Mouse (Mus musculus): ENCODE measurements around the gene Mpig6b. TPM values are rescaled to one million over a fixed set of nuclear protein-coding genes. Genes with fewer than 3 reads are reported as not detected.

The Mpig6b gene
- 0.24 TPM in 1 of 2 replicates, not detected in the other for total RNA-seq (2021)
- long read RNA-seq = 0 reads

DNA sequence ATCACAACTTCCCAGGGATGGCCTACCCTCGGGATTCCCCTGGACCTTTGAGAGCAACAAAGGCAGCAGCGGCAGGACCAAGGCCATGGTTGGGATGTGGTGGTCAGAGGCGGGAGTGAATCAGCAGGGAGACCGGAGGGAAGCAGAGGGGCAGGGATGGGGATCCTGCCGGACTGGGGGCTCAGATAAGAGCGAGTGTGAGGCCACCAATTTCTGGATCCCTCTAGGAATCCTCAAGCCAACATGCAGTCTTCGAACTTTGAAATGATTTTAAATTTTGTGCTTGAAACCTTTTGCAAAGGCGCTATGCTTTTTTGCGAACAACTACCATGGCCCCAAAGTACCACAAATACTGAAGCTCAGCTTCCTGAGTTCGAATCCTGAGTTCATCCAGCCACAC is at the start of gene Mpig6b:
Mpig6b (minus strand) TSS at position 101 of the 400 bp plus-strand sequence.
- DNase-seq = no peak

- DNase-seq = peak; percentile 37
Observed at GRCm38 (mm10) chr17:35115046-35116019, 49.3 kb upstream of the Mpig6b start, which contains the start of gene Ly6g5b. Ly6g5b (minus strand) TSS chr17:35115428.

DNA sequence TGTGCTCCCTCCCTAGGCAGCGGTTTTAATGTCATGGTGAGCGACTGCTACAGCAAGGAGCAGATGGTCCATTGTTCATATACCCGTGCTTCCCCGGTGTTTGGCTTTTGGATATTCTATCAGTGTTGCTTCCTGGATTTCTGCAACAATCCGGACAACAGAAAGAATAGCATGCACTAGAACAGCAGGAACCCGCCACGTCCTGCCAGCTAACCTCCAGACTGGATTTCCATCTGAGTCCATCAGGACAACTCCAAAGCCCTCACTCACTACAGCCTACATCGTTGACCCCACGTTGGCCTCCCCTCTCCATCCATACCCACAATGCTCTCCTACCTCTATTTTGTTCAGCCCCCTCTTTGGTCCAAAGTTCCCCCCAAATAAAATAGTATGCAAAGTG is 45.8 kb upstream of the Mpig6b start:
- no peak for DNase-seq

DNA sequence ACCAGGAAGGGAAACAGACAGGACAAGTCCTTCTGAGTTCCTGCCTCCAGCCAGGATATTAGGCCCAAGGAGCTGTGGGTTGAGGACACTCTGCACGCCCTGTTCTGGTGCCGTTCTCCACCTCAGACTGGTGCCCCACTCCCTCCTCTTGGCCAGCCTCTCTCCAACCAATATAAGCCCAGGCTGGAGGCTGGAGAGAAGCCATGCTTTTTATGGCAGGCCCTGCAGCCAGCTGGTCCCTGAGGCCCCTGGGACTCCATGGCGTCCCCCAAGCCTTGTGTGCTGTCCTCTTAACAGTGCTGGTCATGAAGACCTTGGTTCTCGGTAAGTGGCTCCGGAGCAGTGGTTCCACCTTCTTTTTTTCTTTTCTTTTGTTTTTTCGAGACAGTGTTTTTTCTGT is 42.1 kb upstream of the Mpig6b start, which contains the start of gene Ly6g5c:
Ly6g5c (plus strand) TSS at position 183 of the 400 bp plus-strand sequence.
- no peak for DNase-seq

DNA sequence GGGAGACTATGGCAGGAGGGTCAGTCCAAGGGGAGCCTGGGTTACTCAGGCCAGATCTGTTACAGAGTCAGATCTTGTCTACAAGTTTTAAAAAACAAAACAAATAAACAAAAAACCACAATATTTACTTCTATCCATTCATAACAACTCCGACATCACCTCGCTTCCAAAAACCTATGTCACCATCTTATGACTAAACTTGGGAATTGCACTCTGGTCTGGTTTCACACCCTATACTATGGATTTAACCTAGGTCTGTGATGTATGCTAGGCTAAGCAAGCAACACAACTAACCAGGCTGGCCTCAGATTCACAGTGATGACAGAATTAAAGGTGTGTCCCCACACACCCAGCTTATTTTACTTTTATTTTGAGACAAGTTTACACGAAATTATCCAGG is 40.5 kb upstream of the Mpig6b start:
- DNase-seq = no peak

DNA sequence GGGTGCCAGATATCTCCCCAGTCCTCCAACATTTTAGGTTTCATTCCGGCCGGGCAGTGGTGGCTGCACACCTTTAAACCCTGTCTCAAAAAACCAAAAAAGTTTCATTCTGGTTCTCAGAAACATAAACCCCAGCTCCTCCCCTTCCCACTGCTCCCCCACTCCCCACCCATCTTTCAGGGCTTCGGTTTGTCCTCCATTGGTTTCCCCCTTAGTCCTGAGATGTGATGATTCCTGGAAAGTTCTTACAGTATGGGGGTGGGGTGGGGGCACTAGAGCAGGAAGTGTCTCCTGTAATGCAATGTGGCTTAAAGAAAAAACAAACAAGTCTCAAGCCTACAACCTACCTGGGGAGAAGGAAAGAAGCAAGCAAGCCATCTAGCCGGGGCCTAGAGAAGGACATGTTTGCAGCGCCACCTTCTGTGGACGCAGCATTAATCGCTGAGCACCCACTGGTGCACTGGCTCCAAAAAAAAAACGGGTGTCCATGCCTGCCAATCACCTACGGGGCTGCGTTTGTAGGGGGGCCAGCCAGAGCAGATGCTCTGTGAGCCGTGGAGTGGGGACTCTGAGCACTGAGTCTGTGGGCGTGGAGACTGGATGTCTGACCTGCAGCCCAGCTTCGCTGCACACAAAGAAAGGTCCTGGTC is 39.9 kb upstream of the Mpig6b start:
- DNase-seq = no peak

- no peak for DNase-seq
Observed at GRCm38 (mm10) chr17:35104754-35105153, 38.8 kb upstream of the Mpig6b start.

DNA sequence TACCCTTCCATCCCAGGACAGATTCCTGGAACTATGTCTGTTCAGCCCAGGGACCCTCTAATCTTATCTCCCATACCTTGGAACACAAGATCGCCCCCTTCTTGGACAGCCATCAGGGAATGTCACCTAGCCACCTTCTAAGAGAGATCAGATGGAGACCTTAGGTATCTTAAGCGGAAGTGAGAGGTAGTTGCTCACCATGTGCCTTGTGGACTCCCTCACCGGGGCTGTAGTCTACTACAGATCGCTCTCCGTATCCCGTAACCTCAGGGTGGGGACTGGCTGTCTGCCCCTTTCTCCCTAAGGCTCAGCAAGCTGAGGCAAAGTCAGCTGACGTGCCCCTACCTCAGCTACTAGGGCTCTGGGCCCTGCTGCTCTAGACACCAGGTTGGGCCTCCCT is 38.1 kb upstream of the Mpig6b start:
- no peak for DNase-seq

DNA sequence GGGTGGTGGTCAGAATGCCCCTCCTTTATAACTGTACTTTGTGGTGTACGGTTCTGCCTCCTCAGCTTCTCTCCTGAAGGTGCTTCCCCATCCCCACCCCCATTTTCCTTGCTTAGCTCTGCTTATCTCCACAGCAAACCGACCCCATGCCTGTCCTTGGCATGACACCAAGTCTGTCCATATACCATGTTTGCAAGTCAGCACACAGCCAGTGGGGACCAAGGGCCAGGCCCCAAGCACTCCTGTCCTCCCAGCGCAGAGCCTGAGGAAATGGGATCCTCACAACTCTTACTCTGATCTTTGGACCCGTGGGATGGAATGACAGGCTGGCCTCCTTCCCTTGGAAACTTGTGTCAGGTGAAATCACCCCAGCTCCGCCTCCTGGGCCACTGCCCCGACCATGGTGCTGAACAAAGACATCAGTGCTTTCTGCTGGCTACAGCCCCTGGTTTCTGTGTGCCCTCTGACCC is 37.3 kb upstream of the Mpig6b start:
- no peak for DNase-seq

GRCm38 (mm10) chr17:35102299-35102698 is 36.3 kb upstream of the Mpig6b start:
- no peak for DNase-seq

DNA sequence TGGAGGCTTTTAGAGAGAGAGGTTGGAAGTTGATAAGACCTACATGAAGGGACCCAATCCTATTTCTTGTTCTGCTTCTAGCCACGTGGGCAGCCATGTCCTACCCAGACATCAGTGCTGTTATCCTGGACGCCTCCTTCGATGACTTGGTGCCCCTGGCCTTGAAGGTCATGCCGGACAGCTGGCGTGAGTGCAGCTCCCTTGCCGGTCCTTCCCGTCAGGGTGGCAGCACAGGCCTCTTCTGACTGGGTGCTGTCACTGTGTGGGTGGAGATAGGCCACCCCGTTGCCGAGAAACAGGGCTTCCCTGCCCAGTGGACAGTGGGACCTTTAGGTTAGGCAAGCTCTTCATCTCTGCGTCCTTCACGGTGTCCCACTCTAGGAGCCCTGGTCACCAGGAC is 35.2 kb upstream of the Mpig6b start:
- DNase-seq = peak; percentile 30

DNA sequence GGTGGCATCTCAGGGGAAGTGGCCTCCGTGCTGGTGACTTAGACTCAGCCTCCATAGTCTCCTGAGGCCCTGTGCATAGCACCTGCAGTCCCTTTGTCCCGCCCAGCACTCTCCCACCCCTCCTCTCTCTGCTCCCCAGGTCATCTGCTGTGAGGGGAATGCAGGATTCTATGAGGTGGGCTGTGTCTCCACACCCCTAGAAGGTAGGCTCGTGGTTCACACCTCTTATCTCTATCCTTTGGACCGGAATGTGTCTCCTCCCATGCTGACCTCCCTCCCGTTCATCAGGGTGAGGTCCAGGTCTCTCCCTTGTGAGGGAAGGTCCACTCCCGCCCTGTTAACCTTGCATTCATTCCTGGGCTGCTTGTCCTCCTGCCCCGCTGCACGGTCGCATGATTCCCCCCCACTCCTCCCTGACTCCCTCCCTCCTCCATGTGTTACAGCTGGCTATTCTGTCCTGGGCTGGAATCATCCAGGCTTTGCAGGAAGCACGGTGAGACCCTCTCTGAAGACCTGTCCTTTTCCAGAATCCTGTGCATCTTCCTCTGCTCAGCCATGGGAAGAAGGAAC is 34.3 kb upstream of the Mpig6b start:
- no peak for DNase-seq

DNA sequence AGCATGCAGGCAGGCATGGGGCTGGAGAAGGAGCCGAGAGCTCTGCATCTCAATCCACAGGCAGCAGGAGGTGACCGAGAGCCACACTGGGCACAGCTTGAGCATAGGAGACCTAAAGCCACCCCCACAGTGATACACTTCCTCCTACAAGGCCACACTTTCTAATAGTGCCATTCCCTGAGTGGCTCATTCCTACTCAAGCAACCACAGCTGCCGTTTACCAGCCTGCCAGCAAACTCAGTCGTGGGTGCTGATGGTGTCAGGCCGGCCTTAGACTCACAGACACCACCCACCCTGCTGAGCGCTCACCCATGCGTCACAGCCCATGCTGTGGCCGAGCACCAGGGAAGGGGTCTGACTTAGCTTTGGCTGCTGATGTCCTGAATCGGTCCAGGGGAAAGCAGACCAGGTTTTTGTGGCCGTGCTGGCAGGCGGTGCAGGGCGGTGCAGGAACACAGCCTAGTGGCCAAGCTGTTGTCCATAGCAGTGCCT is 31.2 kb upstream of the Mpig6b start:
- DNase-seq = no peak

- DNase-seq = no peak
Observed at GRCm38 (mm10) chr17:35096597-35096996, 30.6 kb upstream of the Mpig6b start.

DNA sequence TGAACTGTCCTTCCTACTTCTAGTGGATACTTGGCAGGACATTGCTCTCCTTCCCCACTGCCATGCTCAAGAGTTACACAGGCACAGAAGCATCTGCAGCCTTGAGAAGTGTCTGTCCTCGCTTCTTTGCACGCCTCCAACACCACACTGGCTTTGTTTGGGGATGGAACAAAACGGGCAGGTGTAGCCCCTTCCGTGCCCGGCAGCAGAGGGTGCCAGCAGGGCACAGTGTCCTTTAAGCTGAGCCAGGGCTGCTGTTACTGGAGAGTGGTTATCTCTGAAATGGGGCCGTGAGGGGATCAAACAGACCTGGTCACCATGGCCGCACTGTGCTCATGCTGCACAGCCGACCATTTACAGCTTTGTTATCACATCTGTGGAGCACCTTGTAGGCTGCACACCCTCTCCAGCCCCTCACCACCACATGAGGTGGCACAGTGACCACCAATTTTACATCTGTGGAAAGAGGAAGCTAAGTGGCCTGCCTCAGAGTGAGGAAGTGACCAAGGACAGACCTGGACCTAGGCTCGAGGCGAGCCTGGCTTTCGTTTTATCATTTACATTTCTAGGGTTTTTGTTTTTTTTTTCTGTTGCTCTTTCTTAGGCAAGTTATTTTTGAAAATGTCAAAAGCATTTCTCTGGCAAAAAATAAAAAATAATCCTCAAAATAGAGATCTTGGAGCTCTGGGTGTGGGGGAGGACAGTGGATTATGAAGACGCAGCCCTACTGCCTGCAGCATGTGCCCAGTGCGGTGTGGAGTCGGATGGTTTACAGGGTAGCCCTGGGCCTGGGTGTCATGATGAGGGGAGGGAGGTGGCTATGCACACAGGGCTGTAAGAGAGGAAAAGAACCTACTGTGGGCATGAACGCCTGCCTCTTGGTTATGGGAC is 28.7 kb upstream of the Mpig6b start:
- DNase-seq = no peak

- DNase-seq = no peak
Observed at GRCm38 (mm10) chr17:35092403-35093198, 26.6 kb upstream of the Mpig6b start.

- DNase-seq = peak; percentile 23
Observed at GRCm38 (mm10) chr17:35090166-35090932, 24.4 kb upstream of the Mpig6b start.

DNA sequence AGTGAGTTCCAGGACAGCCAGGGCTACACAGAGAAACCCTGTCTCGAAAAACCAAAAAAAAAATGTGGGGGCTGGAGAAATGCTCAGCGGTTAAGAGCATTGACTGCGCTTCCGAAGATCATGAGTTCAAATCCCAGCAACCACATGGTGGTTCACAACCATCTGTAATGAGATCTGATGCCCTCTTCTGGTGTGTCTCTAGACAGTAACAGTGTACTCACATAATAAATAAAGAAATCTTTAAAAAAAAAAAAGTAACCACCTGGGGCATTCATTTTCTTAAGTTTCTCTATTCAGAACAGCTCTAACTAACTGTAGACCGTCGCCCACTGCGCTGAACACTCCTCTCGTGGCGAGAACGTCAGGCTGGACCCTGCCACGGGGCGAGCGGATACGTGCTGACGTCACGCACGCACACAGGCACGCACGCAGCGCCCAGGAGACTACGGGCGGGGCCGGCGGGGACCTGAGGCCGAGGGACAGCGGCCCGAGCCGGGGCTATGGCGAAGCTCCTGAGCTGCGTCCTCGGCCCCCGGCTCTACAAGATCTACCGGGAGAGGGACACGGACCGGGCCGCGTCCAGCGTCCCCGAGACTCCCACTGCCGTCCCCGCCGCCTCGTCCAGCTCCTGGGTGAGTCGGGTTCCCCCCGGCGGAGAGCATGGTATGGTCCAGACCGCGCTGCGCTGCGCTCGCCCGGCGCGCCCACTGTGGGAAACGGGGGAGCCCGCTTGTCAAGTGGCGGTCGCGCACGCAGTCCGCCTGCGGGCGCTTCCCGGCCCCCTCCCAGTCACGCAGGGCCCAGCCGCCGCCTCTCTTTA is 23.1 kb upstream of the Mpig6b start, which contains the start of gene Abhd16a:
Abhd16a (plus strand) TSS at position 439 of the 820 bp plus-strand sequence.
- DNase-seq = peak; percentile 93

GRCm38 (mm10) chr17:35088151-35088550 is 22.2 kb upstream of the Mpig6b start:
- DNase-seq = no peak

Data from adrenal gland, postnatal 25 days (tissue).